Mouse (Mus musculus) neural tube, embryonic 11.5 days (tissue): Measurements from ENCODE around the gene Cblb. TPM values are rescaled to one million over a fixed set of nuclear protein-coding genes. Genes with fewer than 3 reads are reported as not detected.
A peak's percentile ranks its signal among the peaks of the same experiment; 100 is the strongest.

Source experiments
- ATAC-seq: fragments of 200-750 bp; cut with Nextera tagmentation; 2 replicates; pipeline ENCODE4 v1.8.0; 2017; ENCODE audit warnings: moderate number of reproducible peaks, mild to moderate bottlenecking, moderate TSS enrichment, moderate library complexity; ENCODE audit not compliant: insufficient read depth, low FRiP score, low TSS enrichment
- DNase-seq: peaks from one replicate; pipeline ENCODE4 v3.0.0-alpha.2; 2015; ENCODE audit warnings: low spot score
- H3K27ac ChIP-seq: fragments of 300-500 bp; sonication (generic); 2 replicates; pipeline ENCODE4 v1.5.1; 2014; ENCODE audit warnings: low read depth, mild to moderate bottlenecking, low read length
- H3K27me3 ChIP-seq: fragments of 300-500 bp; sonication (generic); 2 replicates; pipeline ENCODE4 v1.6.1; 2014; ENCODE audit warnings: mild to moderate bottlenecking, low read length, mixed read lengths; ENCODE audit not compliant: control insufficient read depth, insufficient read depth
- H3K36me3 ChIP-seq: fragments of 300-500 bp; sonication (generic); 2 replicates; pipeline ENCODE4 v1.6.1; 2014; ENCODE audit warnings: mild to moderate bottlenecking, low read length, moderate library complexity, mixed read lengths; ENCODE audit not compliant: control insufficient read depth, insufficient read depth
- H3K4me1 ChIP-seq: fragments of 300-500 bp; sonication (generic); 2 replicates; pipeline ENCODE4 v1.6.1; 2014; ENCODE audit warnings: low read length, mixed read lengths; ENCODE audit not compliant: control insufficient read depth, insufficient read depth
- H3K4me2 ChIP-seq: fragments of 300-500 bp; sonication (generic); 2 replicates; pipeline ENCODE4 v1.6.1; 2014; ENCODE audit warnings: low read depth, mild to moderate bottlenecking, moderate library complexity
- H3K4me3 ChIP-seq: fragments of 300-500 bp; sonication (generic); 2 replicates; pipeline ENCODE4 v1.5.1; 2014; ENCODE audit warnings: low read depth, low read length
- H3K9ac ChIP-seq: fragments of 300-500 bp; sonication (generic); 2 replicates; pipeline ENCODE4 v1.6.1; 2014; ENCODE audit warnings: mild to moderate bottlenecking, low read length
- H3K9me3 ChIP-seq: fragments of 300-500 bp; sonication (generic); 2 replicates; pipeline ENCODE4 v1.6.1; 2016; ENCODE audit warnings: low read length; ENCODE audit not compliant: control insufficient read depth
- WGBS: fragments of 180-500 bp; shearing (Covaris S2); extraction: QIAGEN DNeasy Blood & Tissue Kit; methylation state at CpG from one replicate; pipeline ENCODE4 v1.1.7; 2014; 5-methylcytosine and 5-hydroxymethylcytosine counted together
- polyA plus RNA-seq: library from polyadenylated mRNA; unstranded; fragments of >200 nt; fragmentation: Nextera tagmentation; extraction: Ambion mirVana; gene quantifications from 2 replicates; pipeline ENCODE4 v1.2.1, GENCODE M21; 2014

Cblb gene
- polyA plus RNA-seq, 1 experiment from 2014 or later, result 41.7 TPM

GRCm38 (mm10) chr16:52190714-52191113 lies 159.7 kb downstream of the Cblb start:
- DNase-seq (no peak), ATAC-seq (no peak)
- Histone ChIP-seq H3K9me3 (no peaks in the 10 kb centered on the region), H3K27ac (no peak overlapping the region), H3K4me2 (no peak overlapping the region), H3K4me3 (no peak overlapping the region), H3K9ac (no peak overlapping the region), H3K4me1 (no peaks in the 10 kb centered on the region), H3K27me3 (no peaks in the 10 kb centered on the region), H3K36me3 (peaks cover 4% of the 10 kb centered on the region)
- WGBS, result 84% methylated on average over 5 of the region's 5 CpGs

GRCm38 (mm10) chr16:52194040-52194439 lies 163.0 kb downstream of the Cblb start:
- DNase-seq (no peak), ATAC-seq (no peak)
- no peak overlapping the region for H3K27ac ChIP-seq
- peaks cover 6% of the 10 kb centered on the region; the same call in 1 of the 2 replicates for H3K36me3 ChIP-seq
- WGBS, result 91% methylated on average over 5 of the region's 5 CpGs
- no peaks in the 10 kb centered on the region for H3K27me3 ChIP-seq
- H3K4me3 ChIP-seq, result no peak overlapping the region
- H3K9me3 ChIP-seq, result no peaks in the 10 kb centered on the region
- H3K9ac ChIP-seq, result no peak overlapping the region
- H3K4me1 ChIP-seq, result no peaks in the 10 kb centered on the region
- no peak overlapping the region for H3K4me2 ChIP-seq

DNA sequence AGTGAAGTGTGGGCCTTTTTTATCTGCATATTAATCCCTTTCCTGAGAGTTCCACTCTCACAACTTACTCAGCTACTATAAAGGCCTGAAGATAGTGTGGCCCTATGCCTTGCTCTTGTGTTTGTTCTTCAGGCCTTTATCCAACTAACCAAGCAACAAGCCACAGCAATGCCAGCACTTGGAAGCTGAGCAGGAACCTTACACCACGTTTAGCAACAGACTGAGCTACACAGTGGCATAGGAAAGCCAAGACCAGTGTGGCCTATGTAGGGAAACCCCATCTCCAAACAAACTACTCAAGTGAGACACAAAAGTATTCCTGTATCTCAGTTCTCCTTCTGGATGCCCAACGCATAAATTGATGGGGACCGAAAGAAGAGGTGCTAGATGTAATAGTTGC lies 163.8 kb downstream of the Cblb start:
- ATAC-seq (no peak), DNase-seq (no peak)
- no peaks in the 10 kb centered on the region for H3K27me3 ChIP-seq
- H3K36me3 ChIP-seq, result peaks cover 6% of the 10 kb centered on the region; the same call in 1 of the 2 replicates
- no peak overlapping the region for H3K9ac ChIP-seq
- H3K27ac ChIP-seq, result no peak overlapping the region
- no peaks in the 10 kb centered on the region for H3K4me1 ChIP-seq
- no peak overlapping the region for H3K4me3 ChIP-seq
- H3K4me2 ChIP-seq, result no peak overlapping the region
- H3K9me3 ChIP-seq, result no peaks in the 10 kb centered on the region
- 94% methylated on average over 3 of the region's 3 CpGs for WGBS

- Histone ChIP-seq H3K9me3 (no peaks in the 10 kb centered on the region), H3K4me1 (no peaks in the 10 kb centered on the region)
Measured at GRCm38 (mm10) chr16:52200107-52200506, 169.1 kb downstream of the Cblb start.

DNA sequence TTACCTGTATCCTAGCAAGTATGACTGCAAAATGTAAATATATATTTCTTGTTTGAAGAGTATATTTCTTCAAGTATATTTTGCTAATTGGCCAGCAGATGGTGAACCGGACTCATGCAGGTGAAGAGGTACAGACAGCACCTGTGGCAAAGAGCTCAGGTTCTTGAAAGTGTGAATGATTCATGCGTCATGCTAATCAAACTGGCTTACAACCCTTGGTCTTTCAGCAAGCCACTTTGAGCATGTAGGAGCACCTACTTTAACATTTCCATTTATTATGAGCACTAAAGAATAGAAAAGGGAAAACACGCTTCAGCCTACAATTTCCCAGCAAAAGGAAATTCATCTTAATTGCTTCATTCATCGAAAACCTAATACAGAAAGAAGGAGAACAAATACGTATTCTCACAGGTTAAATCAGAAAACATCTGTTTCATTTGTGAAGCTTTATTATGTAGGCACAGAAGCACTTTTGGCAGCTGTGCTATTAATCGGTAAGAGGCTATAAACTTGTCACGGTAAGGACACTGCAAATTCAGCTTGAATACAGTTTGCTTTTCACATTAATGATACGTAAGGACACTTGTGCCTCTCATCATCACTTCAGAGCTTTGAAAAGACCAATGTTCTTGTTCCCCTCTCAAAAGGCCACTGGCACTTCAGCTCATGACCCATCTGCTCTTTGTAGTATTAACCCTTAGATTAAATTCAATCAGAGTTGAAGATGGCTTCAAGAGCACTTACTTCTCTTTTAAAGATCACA lies 180.0 kb downstream of the Cblb start:
- H3K27me3 ChIP-seq, result no peaks in the 10 kb centered on the region
- H3K4me2 ChIP-seq, result no peak overlapping the region
- H3K9me3 ChIP-seq, result no peaks in the 10 kb centered on the region
- ATAC-seq (no peak), DNase-seq (no peak)
- WGBS, result 75% methylated on average over 8 of the region's 8 CpGs
- no peaks in the 10 kb centered on the region for H3K4me1 ChIP-seq
- no peak overlapping the region for H3K9ac ChIP-seq
- H3K27ac ChIP-seq, result no peak overlapping the region
- H3K36me3 ChIP-seq, result no peaks in the 10 kb centered on the region
- no peak overlapping the region for H3K4me3 ChIP-seq

More at GRCm38 (mm10) chr16:52200107-52200506, 169.1 kb downstream of the Cblb start:
- Histone ChIP-seq H3K4me2 (no peak overlapping the region), H3K9ac (no peak overlapping the region), H3K27ac (no peak overlapping the region), H3K36me3 (peaks cover 2% of the 10 kb centered on the region; the same call in 1 of the 2 replicates), H3K4me3 (no peak overlapping the region), H3K27me3 (no peaks in the 10 kb centered on the region)
- DNase-seq (no peak), ATAC-seq (no peak)
- WGBS, result 95% methylated on average over 7 of the region's 7 CpGs

- H3K4me2 ChIP-seq, result no peak overlapping the region
- ATAC-seq (no peak), DNase-seq (peak; percentile 46)
- WGBS, result 20% methylated on average over 2 of the region's 2 CpGs
- H3K27ac ChIP-seq, result no peak overlapping the region
- no peaks in the 10 kb centered on the region for H3K27me3 ChIP-seq
- no peak overlapping the region for H3K9ac ChIP-seq
- no peak overlapping the region for H3K4me3 ChIP-seq
- no peaks in the 10 kb centered on the region for H3K9me3 ChIP-seq
- H3K36me3 ChIP-seq, result no peaks in the 10 kb centered on the region
- H3K4me1 ChIP-seq, result no peaks in the 10 kb centered on the region
Measured at GRCm38 (mm10) chr16:52219069-52219468, 188.0 kb downstream of the Cblb start.

DNA sequence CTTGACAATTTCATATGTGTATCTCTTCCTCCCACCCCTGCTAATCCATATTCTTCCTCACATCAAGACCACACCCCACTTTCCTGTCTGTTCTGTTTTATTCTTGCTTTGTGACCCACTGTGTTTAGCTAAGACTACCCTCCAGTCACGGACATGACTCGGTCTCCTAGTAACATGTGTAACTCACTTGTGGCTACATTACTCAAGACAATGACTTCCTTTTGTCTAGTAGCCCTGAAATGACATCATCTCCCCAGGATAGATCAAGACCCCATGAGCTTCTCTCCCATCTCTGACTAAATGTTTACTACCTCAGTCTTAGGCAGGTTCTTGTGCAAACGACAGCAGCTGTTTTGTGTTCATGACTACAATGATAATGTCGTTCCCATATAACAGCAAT lies 191.9 kb downstream of the Cblb start:
- H3K9ac ChIP-seq, result no peak overlapping the region
- DNase-seq (no peak), ATAC-seq (no peak)
- 79% methylated on average over 4 of the region's 4 CpGs for WGBS
- no peak overlapping the region for H3K27ac ChIP-seq
- no peaks in the 10 kb centered on the region for H3K4me1 ChIP-seq
- H3K27me3 ChIP-seq, result no peaks in the 10 kb centered on the region
- no peak overlapping the region for H3K4me2 ChIP-seq
- no peak overlapping the region for H3K4me3 ChIP-seq
- no peaks in the 10 kb centered on the region for H3K36me3 ChIP-seq
- no peaks in the 10 kb centered on the region for H3K9me3 ChIP-seq

DNA sequence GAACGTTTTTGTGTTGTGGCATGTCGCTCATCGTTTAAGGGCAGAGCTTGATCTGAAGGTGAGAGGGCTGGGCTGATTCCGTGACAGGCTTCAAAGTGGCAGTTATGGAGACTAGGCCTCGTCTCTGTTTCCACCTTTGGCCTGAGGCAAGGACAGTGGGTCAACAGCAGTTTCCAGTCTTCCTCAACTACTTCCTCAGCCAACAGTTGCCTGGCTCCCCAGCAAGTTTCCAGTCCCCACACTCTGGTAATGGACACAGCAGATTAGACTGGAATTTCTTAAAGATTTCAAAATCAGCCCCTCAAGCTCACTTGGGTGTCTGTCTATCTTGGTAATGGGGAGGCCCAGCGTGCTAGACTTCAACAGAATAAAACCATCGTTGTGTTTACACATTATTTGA lies 198.4 kb downstream of the Cblb start:
- no peak overlapping the region for H3K9ac ChIP-seq
- H3K4me1 ChIP-seq, result no peaks in the 10 kb centered on the region
- no peak for DNase-seq
- H3K36me3 ChIP-seq, result no peaks in the 10 kb centered on the region
- no peak overlapping the region for H3K4me3 ChIP-seq
- H3K4me2 ChIP-seq, result no peak overlapping the region
- H3K27ac ChIP-seq, result no peak overlapping the region
- no peaks in the 10 kb centered on the region for H3K9me3 ChIP-seq
- no peak for ATAC-seq
- 71% methylated on average over 7 of the region's 7 CpGs for WGBS
- no peaks in the 10 kb centered on the region for H3K27me3 ChIP-seq

DNA sequence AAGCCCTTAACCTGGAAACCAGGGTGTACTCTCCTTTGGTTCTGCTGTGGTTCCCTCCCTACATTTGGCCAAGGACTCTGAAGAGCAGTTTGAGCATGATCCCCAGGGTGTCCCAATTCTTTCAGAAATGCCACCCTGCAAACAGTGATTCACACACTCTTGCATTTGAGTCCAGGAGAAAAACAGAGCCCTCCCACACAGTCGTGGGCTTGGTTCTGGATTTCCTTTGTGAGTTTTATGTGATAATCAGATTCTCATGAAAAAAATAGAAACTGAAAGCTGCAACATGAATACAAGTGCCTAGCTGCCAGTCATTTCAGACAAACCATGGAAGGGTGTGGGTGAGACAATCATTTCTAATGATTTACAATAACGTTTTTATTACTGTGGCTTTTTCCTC lies 198.9 kb downstream of the Cblb start:
- no peaks in the 10 kb centered on the region for H3K9me3 ChIP-seq
- H3K4me3 ChIP-seq, result no peak overlapping the region
- WGBS, result 81% methylated on average over 2 of the region's 2 CpGs
- no peak for ATAC-seq
- H3K4me1 ChIP-seq, result no peaks in the 10 kb centered on the region
- no peak overlapping the region for H3K9ac ChIP-seq
- no peak overlapping the region for H3K4me2 ChIP-seq
- H3K36me3 ChIP-seq, result no peaks in the 10 kb centered on the region
- H3K27ac ChIP-seq, result no peak overlapping the region
- no peak for DNase-seq
- H3K27me3 ChIP-seq, result no peaks in the 10 kb centered on the region
